Mouse (Mus musculus) forebrain, embryonic 13.5 days (tissue): ENCODE measurements at regions not wholly inside any gene's neighbourhood (a gene's known extent, or its start where the extent isn't known, plus 50 kb on each side); places are given as distances from the start of the nearest gene placed in this dataset.

ENCODE experiments used
- ATAC-seq: fragments of 200-750 bp; cut with Nextera tagmentation; 2 replicates; pipeline ENCODE4 v1.8.0; 2017
- H3K27ac ChIP-seq: fragments of 300-500 bp; sonication (generic); 2 replicates; pipeline ENCODE4 v1.5.1; 2015; ENCODE audit warnings: inconsistent platforms, mild to moderate bottlenecking, moderate library complexity
- H3K27me3 ChIP-seq: fragments of 300-500 bp; sonication (generic); 2 replicates; pipeline ENCODE4 v1.6.1; 2015; ENCODE audit warnings: mild to moderate bottlenecking, inconsistent platforms
- H3K36me3 ChIP-seq: fragments of 300-500 bp; sonication (generic); 2 replicates; pipeline ENCODE4 v1.6.1; 2015; ENCODE audit warnings: mild to moderate bottlenecking, inconsistent platforms; ENCODE audit not compliant: poor library complexity, severe bottlenecking
- H3K4me1 ChIP-seq: fragments of 300-500 bp; sonication (generic); 2 replicates; pipeline ENCODE4 v1.6.1; 2015; ENCODE audit warnings: inconsistent platforms
- H3K4me2 ChIP-seq: fragments of 300-500 bp; sonication (generic); 2 replicates; pipeline ENCODE4 v1.6.1; 2015; ENCODE audit warnings: inconsistent platforms, mild to moderate bottlenecking, moderate library complexity
- H3K4me3 ChIP-seq: fragments of 300-500 bp; sonication (generic); 2 replicates; pipeline ENCODE4 v1.5.1; 2015; ENCODE audit warnings: mild to moderate bottlenecking, inconsistent platforms
- H3K9ac ChIP-seq: fragments of 300-500 bp; sonication (generic); 2 replicates; pipeline ENCODE4 v1.6.1; 2015; ENCODE audit warnings: mild to moderate bottlenecking, inconsistent platforms
- H3K9me3 ChIP-seq: fragments of 300-500 bp; sonication (generic); replicated peaks from 2 replicates; pipeline ENCODE4 v1.6.1; 2016; ENCODE audit warnings: inconsistent platforms
- WGBS: fragments of 180-500 bp; shearing (Covaris S2); methylation state at CpG from one replicate; pipeline ENCODE4 v1.1.7; 2015; 5-methylcytosine and 5-hydroxymethylcytosine counted together

DNA sequence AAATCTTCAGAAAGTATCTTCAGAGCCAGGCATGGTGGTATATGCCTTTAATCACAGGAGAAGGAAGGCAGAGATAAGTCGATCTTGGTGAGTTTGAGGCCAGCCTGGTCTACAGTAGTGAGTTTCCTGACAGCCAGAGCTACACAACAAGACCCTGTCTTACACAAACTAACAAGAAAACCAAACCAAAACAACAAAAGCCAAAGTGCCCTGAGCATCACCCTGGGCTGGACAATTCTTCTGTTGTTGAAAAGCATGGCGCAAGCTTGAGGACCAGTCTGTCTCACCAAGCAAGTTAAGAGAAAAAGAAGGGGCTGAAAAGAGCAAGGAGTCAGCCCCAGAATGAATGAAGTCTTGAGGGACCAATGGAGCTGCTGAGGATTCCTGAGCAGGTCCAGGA is 473.4 kb downstream of the Ttll7 start:
- no peak overlapping the region for H3K27ac ChIP-seq
- H3K4me1 ChIP-seq: no peaks in the 10 kb centered on the region
- H3K9ac ChIP-seq: no peak overlapping the region
- ATAC-seq: no peak
- no peak overlapping the region for H3K4me3 ChIP-seq
- 95% methylated on average over 2 of the region's 2 CpGs for WGBS
- no peaks in the 10 kb centered on the region for H3K27me3 ChIP-seq
- no peaks in the 10 kb centered on the region for H3K9me3 ChIP-seq
- no peaks in the 10 kb centered on the region for H3K36me3 ChIP-seq
- no peak overlapping the region for H3K4me2 ChIP-seq

DNA sequence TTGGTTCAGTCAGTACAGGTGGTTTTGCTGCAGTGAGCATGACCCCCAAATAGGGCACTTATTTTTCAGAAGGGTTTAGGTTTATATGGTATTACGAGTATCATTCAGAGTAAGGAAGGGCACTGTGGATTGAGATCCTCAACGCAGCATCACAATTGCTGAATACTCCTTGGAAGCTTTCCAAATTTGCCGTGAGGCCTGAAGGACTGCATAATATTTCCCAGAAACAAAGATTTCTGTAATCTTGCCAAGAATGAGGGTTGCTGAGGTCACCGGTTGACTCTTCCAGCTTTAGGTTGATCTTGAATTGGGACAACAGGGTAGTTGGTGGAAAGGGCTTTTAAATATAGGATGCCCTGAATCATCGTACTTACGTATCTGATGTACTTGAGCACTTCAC is 482.1 kb downstream of the Ttll7 start:
- no peak overlapping the region for H3K9ac ChIP-seq
- 67% methylated on average over 6 of the region's 6 CpGs for WGBS
- H3K27me3 ChIP-seq: no peaks in the 10 kb centered on the region
- H3K27ac ChIP-seq: no peak overlapping the region
- H3K4me2 ChIP-seq: no peak overlapping the region
- peaks cover 5% of the 10 kb centered on the region; the same call in 1 of the 2 replicates for H3K4me1 ChIP-seq
- H3K36me3 ChIP-seq: no peaks in the 10 kb centered on the region
- H3K4me3 ChIP-seq: no peak overlapping the region
- no peak for ATAC-seq
- H3K9me3 ChIP-seq: no peaks in the 10 kb centered on the region

GRCm38 (mm10) chr3:147335286-147335685 is 483.1 kb downstream of the Ttll7 start:
- no peaks in the 10 kb centered on the region for H3K9me3 ChIP-seq
- H3K4me3 ChIP-seq: no peak overlapping the region
- H3K36me3 ChIP-seq: no peaks in the 10 kb centered on the region
- H3K4me2 ChIP-seq: no peak overlapping the region
- ATAC-seq: no peak
- H3K27ac ChIP-seq: no peak overlapping the region
- no peaks in the 10 kb centered on the region for H3K27me3 ChIP-seq
- 27% methylated on average over 7 of the region's 7 CpGs for WGBS
- H3K4me1 ChIP-seq: peaks cover 5% of the 10 kb centered on the region; the same call in 1 of the 2 replicates
- no peak overlapping the region for H3K9ac ChIP-seq

- H3K4me1 ChIP-seq: peaks cover 1% of the 10 kb centered on the region; the same call in 1 of the 2 replicates
- no peak overlapping the region for H3K27ac ChIP-seq
- no peaks in the 10 kb centered on the region for H3K36me3 ChIP-seq
- no peak overlapping the region for H3K9ac ChIP-seq
- H3K4me3 ChIP-seq: no peak overlapping the region
- 81% methylated on average over 2 of the region's 2 CpGs for WGBS
- no peaks in the 10 kb centered on the region for H3K27me3 ChIP-seq
- H3K4me2 ChIP-seq: no peak overlapping the region
- ATAC-seq: no peak
- no peaks in the 10 kb centered on the region for H3K9me3 ChIP-seq
These were observed 487.3 kb downstream of the Ttll7 start for GRCm38 (mm10) chr3:147339427-147339826.

DNA sequence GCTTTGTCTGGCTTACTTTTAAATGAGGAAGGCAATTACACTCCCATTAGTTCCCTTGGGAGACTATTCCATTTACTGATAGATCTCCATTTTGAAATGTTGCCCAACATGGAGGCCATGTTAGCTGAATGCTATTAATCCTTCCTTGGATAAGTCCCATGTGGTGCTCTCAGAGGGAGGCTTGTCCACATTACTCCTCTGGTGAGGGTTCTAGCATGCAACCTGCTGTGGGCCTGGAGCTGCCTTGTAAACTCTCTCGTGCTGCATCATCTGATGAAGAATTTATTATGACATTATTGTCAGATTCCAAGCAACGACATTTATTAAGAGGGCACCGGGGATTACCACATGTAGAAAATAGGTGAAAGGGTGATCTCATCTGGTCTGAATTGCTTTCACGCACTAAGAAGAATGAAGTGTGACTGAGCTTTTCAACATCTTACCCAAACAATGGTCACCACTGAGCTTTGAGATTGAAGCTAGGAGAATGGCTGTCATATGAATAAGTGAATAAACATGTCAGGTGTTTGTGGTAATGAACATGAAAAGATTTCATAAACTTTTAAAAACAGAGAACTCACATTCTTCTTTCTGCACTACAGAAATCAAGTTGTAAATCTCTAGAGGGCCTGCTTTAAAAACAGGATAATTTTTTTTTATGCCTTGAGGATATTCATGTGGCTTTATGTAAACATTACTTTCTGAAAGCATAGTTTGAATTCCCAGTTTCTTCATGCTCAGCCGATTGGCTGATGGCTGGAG is 495.3 kb downstream of the Ttll7 start:
- Histone ChIP-seq H3K4me2 (no peak overlapping the region), H3K4me1 (no peaks in the 10 kb centered on the region), H3K27ac (no peak overlapping the region), H3K9me3 (no peaks in the 10 kb centered on the region), H3K27me3 (no peaks in the 10 kb centered on the region), H3K4me3 (no peak overlapping the region), H3K9ac (no peak overlapping the region), H3K36me3 (no peaks in the 10 kb centered on the region)
- WGBS: 43% methylated on average over 5 of the region's 5 CpGs
- ATAC-seq: no peak

GRCm38 (mm10) chr3:147387077-147387476 is 534.9 kb downstream of the Ttll7 start:
- H3K9ac ChIP-seq: no peak overlapping the region
- WGBS: 84% methylated on average over 5 of the region's 5 CpGs
- H3K4me2 ChIP-seq: no peak overlapping the region
- H3K4me3 ChIP-seq: no peak overlapping the region
- no peak overlapping the region for H3K27ac ChIP-seq
- no peaks in the 10 kb centered on the region for H3K4me1 ChIP-seq
- ATAC-seq: no peak
- no peaks in the 10 kb centered on the region for H3K9me3 ChIP-seq
- no peaks in the 10 kb centered on the region for H3K27me3 ChIP-seq
- H3K36me3 ChIP-seq: no peaks in the 10 kb centered on the region

DNA sequence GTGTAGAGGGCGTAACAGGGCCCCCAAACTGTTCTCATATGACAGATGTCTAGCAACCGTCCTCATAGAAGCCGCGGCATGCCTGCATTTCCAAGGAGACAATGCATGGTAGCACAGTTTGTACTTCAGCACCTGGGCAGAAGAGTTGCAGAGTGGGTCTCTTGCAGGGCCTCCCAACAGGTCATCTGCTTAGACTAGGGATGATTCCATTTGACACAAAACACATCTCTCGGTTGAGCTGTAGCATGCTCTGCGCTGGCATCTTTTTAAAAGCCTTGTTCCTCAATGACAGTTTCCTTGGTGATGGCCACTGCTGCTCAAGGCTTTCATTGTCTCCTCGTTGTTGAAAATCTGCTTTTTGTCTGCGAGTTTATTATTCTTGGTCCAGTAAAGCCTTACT is 546.1 kb downstream of the Ttll7 start:
- H3K36me3 ChIP-seq: no peaks in the 10 kb centered on the region
- no peaks in the 10 kb centered on the region for H3K9me3 ChIP-seq
- no peak overlapping the region for H3K4me2 ChIP-seq
- no peak for ATAC-seq
- H3K27me3 ChIP-seq: no peaks in the 10 kb centered on the region
- WGBS: 64% methylated on average over 8 of the region's 8 CpGs
- H3K27ac ChIP-seq: no peak overlapping the region
- no peak overlapping the region for H3K4me3 ChIP-seq
- no peak overlapping the region for H3K9ac ChIP-seq
- H3K4me1 ChIP-seq: 0 out of 2 replicates have a peak, but pooled peaks cover 4% of the 10 kb centered on the region

DNA sequence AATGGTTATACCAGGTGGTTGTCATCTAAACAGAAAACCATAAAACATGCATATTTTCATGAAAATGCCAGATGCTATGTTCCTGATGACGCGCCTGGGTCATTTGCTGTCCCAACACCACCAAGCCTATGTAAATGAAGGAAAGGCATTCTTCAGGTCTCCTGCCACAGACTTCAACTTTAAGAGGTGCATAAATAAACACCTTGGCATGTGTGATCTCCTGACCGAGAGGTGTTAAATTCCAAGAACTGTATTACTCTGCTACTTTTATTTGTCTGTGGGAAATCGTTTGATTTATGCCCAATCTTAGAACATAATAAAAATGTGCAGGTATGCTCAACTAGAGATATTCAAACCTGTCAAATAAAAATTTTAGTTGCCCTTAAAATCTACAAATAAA is 560.1 kb downstream of the Ttll7 start:
- 91% methylated on average over 4 of the region's 4 CpGs for WGBS
- Histone ChIP-seq H3K4me3 (no peak overlapping the region), H3K9ac (no peak overlapping the region), H3K4me2 (no peak overlapping the region), H3K4me1 (no peaks in the 10 kb centered on the region), H3K9me3 (no peaks in the 10 kb centered on the region), H3K27ac (no peak overlapping the region), H3K27me3 (no peaks in the 10 kb centered on the region), H3K36me3 (no peaks in the 10 kb centered on the region)
- ATAC-seq: no peak

- no peak overlapping the region for H3K4me3 ChIP-seq
- WGBS: 82% methylated on average over 3 of the region's 3 CpGs
- ATAC-seq: no peak
These were observed 564.8 kb downstream of the Ttll7 start for GRCm38 (mm10) chr3:147416926-147417325.

DNA sequence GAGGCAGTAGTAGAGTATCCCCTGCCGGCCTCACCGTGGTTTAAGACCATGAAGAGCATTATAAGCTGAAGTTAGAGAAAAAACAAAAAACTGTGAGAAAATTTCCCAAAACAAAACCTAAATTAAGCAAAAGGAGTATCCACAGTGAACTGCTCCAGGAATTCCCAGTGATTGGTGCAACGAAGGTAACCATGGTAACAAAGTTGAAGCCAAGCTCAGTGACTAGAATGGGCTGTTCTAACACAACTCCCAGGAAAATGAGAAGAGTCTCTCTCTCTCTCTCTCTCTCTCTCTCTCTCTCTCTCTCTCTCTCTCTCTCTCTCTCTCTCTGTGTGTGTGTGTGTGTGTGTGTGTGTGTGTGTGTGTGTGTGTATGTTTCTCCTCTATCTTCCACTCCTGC is 567.0 kb downstream of the Ttll7 start:
- no peaks in the 10 kb centered on the region for H3K36me3 ChIP-seq
- 24% methylated on average over 3 of the region's 3 CpGs for WGBS
- no peaks in the 10 kb centered on the region for H3K9me3 ChIP-seq
- peaks cover 4% of the 10 kb centered on the region for H3K4me1 ChIP-seq
- H3K27me3 ChIP-seq: no peaks in the 10 kb centered on the region
- no peak overlapping the region for H3K9ac ChIP-seq
- no peak overlapping the region for H3K27ac ChIP-seq
- H3K4me2 ChIP-seq: no peak overlapping the region
- no peak overlapping the region for H3K4me3 ChIP-seq
- ATAC-seq: peak; percentile 62; the same call in 1 of the 2 replicates

More at GRCm38 (mm10) chr3:147416926-147417325, 564.8 kb downstream of the Ttll7 start:
- Histone ChIP-seq H3K9me3 (no peaks in the 10 kb centered on the region), H3K4me1 (no peaks in the 10 kb centered on the region), H3K27ac (no peak overlapping the region), H3K9ac (no peak overlapping the region), H3K36me3 (no peaks in the 10 kb centered on the region), H3K4me2 (no peak overlapping the region), H3K27me3 (no peaks in the 10 kb centered on the region)

GRCm38 (mm10) chr3:147422196-147422595 is 570.0 kb downstream of the Ttll7 start:
- Histone ChIP-seq H3K9ac (no peak overlapping the region), H3K9me3 (no peaks in the 10 kb centered on the region), H3K4me3 (no peak overlapping the region), H3K4me1 (peaks cover 6% of the 10 kb centered on the region), H3K27ac (no peak overlapping the region), H3K36me3 (no peaks in the 10 kb centered on the region), H3K4me2 (no peak overlapping the region), H3K27me3 (no peaks in the 10 kb centered on the region)
- WGBS: 82% methylated on average over 5 of the region's 5 CpGs
- ATAC-seq: 0 out of 2 replicates have a peak, but pooled peaks have one; percentile 21

DNA sequence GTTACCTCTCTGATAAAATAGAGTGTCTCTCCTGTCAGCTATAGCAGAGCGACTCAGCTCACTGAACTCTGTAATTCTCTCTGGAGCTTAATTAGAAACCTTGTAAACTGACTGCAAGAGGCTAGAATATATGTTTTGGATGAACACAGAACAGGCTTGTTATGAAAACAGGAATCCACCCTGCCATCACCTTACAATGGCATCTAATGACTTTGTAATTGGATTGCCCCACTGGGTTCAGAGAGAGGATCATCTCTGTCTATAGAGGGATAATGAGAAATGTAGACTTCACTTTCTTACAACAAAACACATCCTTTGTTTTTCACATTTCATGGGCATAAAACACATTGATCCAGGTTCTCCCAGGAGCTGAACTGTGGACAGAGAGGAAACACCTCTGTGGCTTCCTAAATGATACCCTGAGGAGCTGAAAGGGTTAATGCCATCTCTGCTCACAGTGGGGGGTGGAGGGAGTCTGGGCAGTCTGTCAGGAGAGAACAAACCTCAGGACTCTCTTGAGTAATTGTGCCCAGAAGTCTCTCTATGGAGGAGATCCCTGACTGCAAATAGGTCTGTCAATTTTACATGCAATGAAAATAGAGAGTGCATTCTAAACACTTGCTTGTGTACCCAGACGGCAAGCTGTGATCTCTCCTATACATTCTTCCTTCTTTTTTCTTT is 571.9 kb downstream of the Ttll7 start:
- ATAC-seq: no peak

More for the DNA sequence above, 571.9 kb downstream of the Ttll7 start:
- H3K27me3 ChIP-seq: no peaks in the 10 kb centered on the region
- no peak overlapping the region for H3K4me2 ChIP-seq
- H3K36me3 ChIP-seq: no peaks in the 10 kb centered on the region
- H3K4me3 ChIP-seq: no peak overlapping the region
- H3K4me1 ChIP-seq: peaks cover 6% of the 10 kb centered on the region
- no peak overlapping the region for H3K9ac ChIP-seq
- 13% methylated on average over 2 of the region's 2 CpGs for WGBS
- no peak overlapping the region for H3K27ac ChIP-seq
- no peaks in the 10 kb centered on the region for H3K9me3 ChIP-seq
